Mouse (Mus musculus): ENCODE results near the gene 1700013F07Rik. TPM values are rescaled to one million over a fixed set of nuclear protein-coding genes. Genes with fewer than 3 reads are reported as not detected.
A peak's percentile ranks its signal among the peaks of the same experiment; 100 is the strongest.
"Not testable (repeated sequence)": the region's sequence is repeated elsewhere in the genome, so short reads cannot be mapped to it uniquely, and the experiment has no call there.

The 1700013F07Rik gene
- total RNA-seq (2021), result 1 to 10 TPM; 2.0 to 2.9 TPM
- long read RNA-seq, experiment 1, partial matches to known transcripts, result 0 of 5 reads
- long read RNA-seq, experiment 1, other reads (novel, unspliced or antisense), result 5 of 5 reads
- long read RNA-seq, experiment 2, partial matches to known transcripts, result 0 of 10 reads
- long read RNA-seq, experiment 2, other reads (novel, unspliced or antisense), result 10 of 10 reads

- no peak for DNase-seq (ENCODE audit: low spot score in 2 of 2)
Measured at GRCm38 (mm10) chr3:108533951-108534350, at the start of gene 1700013F07Rik. Gene 1700013F07Rik, plus strand, starts transcription at chr3:108534150.

DNA sequence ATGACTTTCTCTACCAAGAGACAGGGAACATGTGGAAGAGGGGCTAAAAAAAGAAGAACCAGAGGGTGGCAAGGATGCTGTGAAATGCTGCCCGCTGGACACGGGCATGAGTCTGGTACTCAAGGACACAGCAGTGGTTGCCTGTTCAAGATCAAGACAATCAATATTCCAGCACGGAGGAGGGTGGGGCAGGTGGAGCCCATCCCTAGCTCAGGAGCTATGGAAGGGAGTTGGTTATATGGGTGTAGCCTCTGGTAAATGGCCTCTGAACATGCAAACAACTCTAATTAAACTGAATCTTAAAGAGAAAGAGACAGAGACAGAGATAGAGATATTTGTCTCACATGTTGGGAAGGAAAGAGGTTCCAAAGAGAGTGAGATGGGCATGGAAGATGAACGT lies 49.2 kb upstream of the 1700013F07Rik start:
- DNase-seq (ENCODE audit: low spot score in 2 of 2), result no peak

DNA sequence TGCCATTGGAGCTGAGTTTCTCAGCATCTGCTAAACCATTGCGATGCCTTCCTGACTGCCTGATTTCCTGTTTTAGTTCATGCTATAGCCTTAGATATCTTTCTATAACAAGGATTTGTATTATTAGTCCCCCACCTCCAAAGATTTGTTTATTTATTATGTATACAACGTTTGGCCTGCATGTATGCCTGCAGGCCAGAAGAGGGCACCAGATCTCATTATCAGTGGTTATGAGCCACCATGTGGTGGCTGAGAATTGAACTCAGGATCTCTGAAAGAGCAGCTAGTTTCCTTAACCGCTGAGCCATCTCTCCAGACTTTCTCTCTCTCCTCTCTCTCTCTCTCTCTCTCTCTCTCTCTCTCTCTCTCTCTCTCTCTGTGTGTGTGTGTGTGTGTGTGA lies 44.0 kb upstream of the 1700013F07Rik start:
- no peak for DNase-seq (ENCODE audit: low spot score in 2 of 2)

- DNase-seq (ENCODE audit: low spot score in 2 of 2), result no peak
Measured at GRCm38 (mm10) chr3:108494861-108495474, 39.0 kb upstream of the 1700013F07Rik start.

GRCm38 (mm10) chr3:108495486-108495885 lies 38.5 kb upstream of the 1700013F07Rik start:
- no peak for DNase-seq (ENCODE audit: low spot score in 2 of 2)

DNA sequence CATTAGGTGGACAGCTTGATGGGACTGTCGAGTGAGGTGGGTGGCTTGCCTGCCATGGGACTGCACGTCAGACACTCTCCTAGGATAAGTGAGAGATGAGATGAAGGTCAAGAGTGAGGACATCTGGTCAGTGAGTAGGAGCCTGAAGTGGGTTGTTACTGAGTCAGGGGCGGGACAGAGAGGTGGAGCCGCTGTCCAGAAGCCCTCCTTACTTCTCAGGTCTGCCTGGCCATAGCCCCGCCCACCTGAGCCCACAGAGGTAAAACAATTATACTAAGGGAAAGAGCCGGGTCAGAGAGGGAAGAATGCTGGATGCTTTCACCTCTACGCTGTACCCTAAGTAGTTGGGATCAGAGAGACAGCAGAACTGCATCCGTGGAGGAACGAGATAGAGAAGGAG lies 36.3 kb upstream of the 1700013F07Rik start:
- no peak for DNase-seq (ENCODE audit: low spot score in 2 of 2)

DNA sequence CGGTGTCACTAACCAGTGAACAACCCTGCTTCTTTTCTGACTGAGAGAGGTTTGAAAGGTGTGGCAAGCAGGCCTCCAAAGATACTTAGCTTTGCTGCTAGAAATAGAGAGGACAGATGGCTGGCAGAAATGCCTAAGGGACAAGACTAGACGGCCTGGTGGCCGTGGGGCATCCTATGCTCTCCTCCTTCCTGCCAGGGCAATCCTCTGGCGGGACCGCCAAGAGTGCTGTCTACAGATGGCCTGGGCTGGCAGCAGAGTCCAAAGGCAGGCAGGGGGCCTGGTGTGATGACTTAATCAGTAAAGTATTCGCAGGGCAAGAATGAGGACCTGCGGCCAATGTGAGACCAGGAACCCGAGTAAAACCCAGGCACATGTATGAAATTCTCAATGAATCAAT lies 34.1 kb upstream of the 1700013F07Rik start:
- no peak for DNase-seq (ENCODE audit: low spot score in 2 of 2)

DNA sequence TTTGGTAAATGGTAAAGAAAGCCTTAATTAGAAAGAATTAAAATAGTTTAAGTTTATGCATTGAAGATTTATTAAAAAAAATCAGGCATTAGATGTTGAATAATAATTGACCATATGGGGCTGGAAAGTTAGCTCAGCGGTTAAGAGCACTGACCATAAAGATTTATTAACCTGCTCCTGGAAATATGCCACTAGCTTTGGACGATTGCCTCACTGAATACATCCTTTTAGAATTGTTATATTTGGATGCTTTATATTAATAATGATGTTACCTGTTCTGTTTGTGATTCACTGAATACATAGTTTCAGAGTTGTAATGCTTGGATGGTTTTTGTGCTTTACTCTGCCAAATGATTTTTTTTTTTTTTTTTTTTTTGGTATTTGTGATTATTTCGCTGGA lies 32.5 kb upstream of the 1700013F07Rik start:
- DNase-seq (ENCODE audit: low spot score in 2 of 2), result not testable (repeated sequence)

- no peak for DNase-seq (ENCODE audit: low spot score in 2 of 2)
Measured at GRCm38 (mm10) chr3:108503908-108504307, 30.0 kb upstream of the 1700013F07Rik start.

DNA sequence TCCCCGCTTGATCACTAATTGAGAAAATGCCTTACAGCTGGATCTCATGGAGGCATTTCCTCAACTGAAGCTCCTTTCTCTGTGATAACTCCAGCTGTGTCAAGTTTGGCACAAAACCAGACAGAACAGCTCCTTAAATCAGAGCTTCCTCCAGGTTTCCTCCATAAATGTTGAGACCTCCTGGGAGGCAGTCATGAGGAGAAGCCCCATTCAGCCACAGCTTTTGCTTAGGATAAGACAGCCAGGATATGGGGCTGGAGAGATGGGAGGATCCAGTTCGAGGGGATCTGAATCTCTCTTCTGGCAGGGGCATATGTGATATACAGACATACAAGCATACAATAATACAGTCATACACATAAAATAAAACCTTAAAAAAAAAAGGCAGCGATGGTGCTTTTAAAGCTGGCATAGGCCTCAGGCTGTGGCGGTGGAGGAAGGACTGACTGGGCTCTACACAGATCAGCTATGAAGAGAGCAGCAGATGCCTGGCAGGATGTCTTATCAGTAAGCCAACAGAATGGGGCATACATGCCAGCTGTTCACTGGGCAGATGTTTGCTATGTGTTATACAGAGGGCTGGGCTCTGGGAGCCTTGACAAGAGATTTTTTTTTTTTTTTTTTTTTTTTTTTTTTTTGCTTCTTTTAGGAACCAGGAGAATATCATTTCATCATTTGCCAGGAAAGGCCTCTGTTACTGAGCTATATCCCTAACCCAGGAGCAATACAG lies 25.0 kb upstream of the 1700013F07Rik start:
- DNase-seq (ENCODE audit: low spot score in 2 of 2), result no peak

DNA sequence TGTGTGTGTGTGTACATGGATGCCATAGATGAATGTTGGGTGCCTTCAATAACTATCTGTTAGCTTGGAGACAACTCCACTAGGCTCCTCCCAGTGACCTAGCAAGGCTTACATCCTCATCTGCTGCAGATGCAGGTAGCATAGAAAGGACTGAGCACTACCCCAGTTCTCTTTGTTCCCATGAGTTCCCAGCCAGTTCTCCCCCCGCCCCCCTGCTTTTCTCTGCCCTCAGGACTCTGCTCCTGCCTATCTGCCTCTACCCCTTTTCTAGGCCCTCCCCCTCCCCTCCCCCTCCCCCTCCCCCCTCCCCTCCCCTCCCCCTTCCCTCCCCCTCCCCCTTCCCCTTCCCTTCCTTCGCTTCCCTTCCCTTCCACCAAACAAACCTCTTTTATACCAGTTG lies 23.8 kb upstream of the 1700013F07Rik start:
- no peak for DNase-seq (ENCODE audit: low spot score in 2 of 2)

- peak; percentile 32 to 58 for DNase-seq (ENCODE audit: low spot score in 2 of 2)
Measured at GRCm38 (mm10) chr3:108510716-108511483, 23.1 kb upstream of the 1700013F07Rik start.

DNA sequence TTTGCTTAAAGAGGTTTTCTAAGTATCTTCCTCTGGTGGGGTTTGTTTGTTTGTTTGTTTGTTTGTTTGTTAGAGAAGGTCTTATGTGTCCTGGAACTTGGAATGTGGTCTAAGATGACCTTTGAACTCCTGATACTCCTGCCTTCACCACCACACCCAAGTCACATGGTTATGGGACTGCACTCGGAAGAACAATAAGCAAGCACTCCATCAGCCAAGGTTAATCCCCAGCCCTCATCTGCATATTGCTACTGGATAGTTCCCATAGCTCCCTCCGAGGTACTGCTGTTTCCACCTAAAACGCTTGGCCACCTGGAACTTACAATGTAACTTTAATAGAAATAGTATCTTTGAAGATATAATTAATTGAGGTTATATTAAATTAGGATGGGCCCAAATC lies 20.5 kb upstream of the 1700013F07Rik start:
- no peak for DNase-seq (ENCODE audit: low spot score in 2 of 2)

GRCm38 (mm10) chr3:108518276-108518675 lies 15.7 kb upstream of the 1700013F07Rik start:
- no peak for DNase-seq (ENCODE audit: low spot score in 2 of 2)

GRCm38 (mm10) chr3:108523415-108523814 lies 10.5 kb upstream of the 1700013F07Rik start:
- DNase-seq (ENCODE audit: low spot score in 2 of 2), result no peak

GRCm38 (mm10) chr3:108528489-108528888 lies 5.5 kb upstream of the 1700013F07Rik start:
- DNase-seq (ENCODE audit: low spot score in 2 of 2), result no peak

- DNase-seq (ENCODE audit: low spot score in 2 of 2), result no peak
Measured at GRCm38 (mm10) chr3:108533114-108533885, 650 bp upstream of the 1700013F07Rik start.

- no peak for DNase-seq (ENCODE audit: low spot score in 2 of 2)
Measured at GRCm38 (mm10) chr3:108535896-108536516, 2.1 kb downstream of the 1700013F07Rik start.

DNA sequence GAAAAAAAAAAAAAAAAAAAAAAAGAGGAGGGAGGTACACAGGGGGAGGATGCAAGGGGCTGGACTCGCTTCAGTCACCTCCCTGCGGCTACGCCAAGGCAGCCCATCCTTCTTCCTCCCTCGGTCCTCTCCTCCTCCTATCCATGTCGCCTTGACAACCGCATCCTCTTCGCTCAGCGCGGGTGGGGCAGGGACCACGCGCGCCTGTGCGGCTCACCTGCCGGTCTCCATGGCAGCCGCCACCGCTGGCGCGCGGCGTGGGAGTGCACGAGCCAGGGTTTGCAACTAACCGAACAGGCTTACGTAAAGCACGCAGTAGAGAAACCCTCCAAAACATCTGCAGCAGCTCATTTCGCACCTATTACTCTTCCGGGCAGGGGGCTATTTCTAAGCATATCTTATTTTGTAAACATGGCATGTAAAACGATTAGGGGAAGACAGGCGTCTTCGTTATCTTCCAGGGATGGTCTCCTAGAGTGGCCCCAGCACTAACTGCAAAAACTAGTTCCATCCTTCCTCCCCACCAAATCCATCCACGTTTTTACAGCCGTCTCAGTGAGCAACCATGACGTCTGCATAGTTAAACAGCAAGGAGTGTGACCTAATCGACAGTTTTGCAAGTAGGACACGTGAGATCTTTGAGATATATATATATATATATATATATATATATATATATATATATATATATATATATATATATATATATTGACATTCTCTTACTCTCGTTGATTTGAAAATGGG lies 2.7 kb downstream of the 1700013F07Rik start, which contains the start of gene 5330417C22Rik:
5330417C22Rik (minus strand) TSS at position 20 of the 744 bp plus-strand sequence.
- peak; percentile 79 to 85 for DNase-seq (ENCODE audit: low spot score in 2 of 2)

DNA sequence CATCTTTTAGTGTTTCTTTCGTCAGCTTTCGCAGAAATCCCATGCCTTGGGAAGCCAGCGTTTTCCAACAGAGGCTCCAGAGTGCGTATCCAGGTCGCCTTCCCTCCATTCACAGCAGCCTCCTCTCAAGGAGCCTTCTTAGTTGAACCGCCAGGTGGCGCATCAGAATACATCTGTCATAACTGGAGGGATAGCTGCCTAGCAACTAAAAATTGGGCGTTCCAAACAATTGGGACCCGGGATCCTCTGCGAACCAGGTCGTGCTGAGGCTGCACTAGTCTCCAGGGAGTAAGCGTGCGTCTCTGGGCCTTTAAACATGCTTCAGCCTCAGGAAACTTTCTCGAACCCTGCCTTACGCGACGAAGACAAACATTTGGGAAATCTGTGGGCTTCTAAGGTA lies 3.4 kb downstream of the 1700013F07Rik start:
- peak; percentile 87 to 92 for DNase-seq (ENCODE audit: low spot score in 2 of 2)
